Mouse (Mus musculus): ENCODE results near the gene Depdc7. TPM values are rescaled to one million over a fixed set of nuclear protein-coding genes. Genes with fewer than 3 reads are reported as not detected.

The Depdc7 gene
- polyA plus RNA-seq, 1 experiment from 2014 or later: 5.1 TPM

DNA sequence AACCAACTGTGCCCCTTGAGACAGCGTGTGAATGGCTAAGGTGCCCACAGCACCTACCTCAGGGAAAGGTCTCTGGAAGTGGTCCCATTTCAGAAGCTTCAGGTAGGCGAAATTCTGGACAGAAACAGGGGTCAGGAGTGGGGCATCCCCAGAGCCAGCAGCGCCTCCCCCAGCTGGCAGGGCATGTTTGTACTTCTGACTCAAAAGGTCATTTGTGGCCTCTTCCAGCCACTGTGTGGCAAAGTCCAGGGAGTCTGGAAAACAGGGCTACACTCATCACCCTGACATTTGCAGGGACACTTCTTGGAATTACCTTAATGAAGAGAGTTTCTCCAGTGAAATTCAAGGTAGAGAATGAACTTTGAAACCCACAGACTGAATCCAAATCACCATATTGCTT lies 54.4 kb downstream of the Depdc7 start:
- no peak for ATAC-seq
- WGBS: 82% methylated on average over 3 of the region's 3 CpGs

GRCm38 (mm10) chr2:104687261-104687660 lies 55.4 kb downstream of the Depdc7 start:
- WGBS: 69% methylated on average over 3 of the region's 3 CpGs
- Histone ChIP-seq H3K27ac (no peak overlapping the region), H3K27me3 (no peaks in the 10 kb centered on the region), H3K9ac (no peak overlapping the region), H3K4me3 (no peak overlapping the region), H3K9me3 (replicated peaks) (no peaks in the 10 kb centered on the region), H3K4me1 (0 out of 2 replicates have a peak, but pooled peaks cover 3% of the 10 kb centered on the region), H3K36me3 (ENCODE audit: poor library complexity, severe bottlenecking) (peaks cover 27% of the 10 kb centered on the region), H3K4me2 (no peak overlapping the region)
- no peak for ATAC-seq

More for the DNA sequence above, 54.4 kb downstream of the Depdc7 start:
- Histone ChIP-seq H3K27me3 (no peaks in the 10 kb centered on the region), H3K27ac (no peak overlapping the region), H3K9ac (no peak overlapping the region), H3K4me2 (no peak overlapping the region), H3K4me1 (0 out of 2 replicates have a peak, but pooled peaks cover 3% of the 10 kb centered on the region), H3K9me3 (replicated peaks) (no peaks in the 10 kb centered on the region), H3K4me3 (no peak overlapping the region), H3K36me3 (ENCODE audit: poor library complexity, severe bottlenecking) (peaks cover 19% of the 10 kb centered on the region)

GRCm38 (mm10) chr2:104685418-104685817 lies 57.3 kb downstream of the Depdc7 start:
- 8% methylated on average over 13 of the region's 13 CpGs for WGBS
- Histone ChIP-seq H3K27ac (no peak overlapping the region), H3K4me1 (0 out of 2 replicates have a peak, but pooled peaks cover 3% of the 10 kb centered on the region), H3K9me3 (replicated peaks) (no peaks in the 10 kb centered on the region), H3K27me3 (no peaks in the 10 kb centered on the region), H3K9ac (no peak overlapping the region), H3K36me3 (ENCODE audit: poor library complexity, severe bottlenecking) (peaks cover 45% of the 10 kb centered on the region), H3K4me2 (no peak overlapping the region), H3K4me3 (no peak overlapping the region)
- peak; percentile 95 for ATAC-seq

- no peak for ATAC-seq
- 92% methylated on average over 4 of the region's 4 CpGs for WGBS
These were observed 57.9 kb downstream of the Depdc7 start for GRCm38 (mm10) chr2:104684771-104685170.

GRCm38 (mm10) chr2:104677326-104677725 lies 65.4 kb downstream of the Depdc7 start:
- WGBS: 91% methylated on average over 3 of the region's 3 CpGs
- H3K27ac ChIP-seq: no peak overlapping the region
- no peak for ATAC-seq

More at GRCm38 (mm10) chr2:104684771-104685170, 57.9 kb downstream of the Depdc7 start:
- Histone ChIP-seq H3K36me3 (ENCODE audit: poor library complexity, severe bottlenecking) (peaks cover 51% of the 10 kb centered on the region), H3K9ac (no peak overlapping the region), H3K4me3 (no peak overlapping the region), H3K27ac (no peak overlapping the region), H3K9me3 (replicated peaks) (no peaks in the 10 kb centered on the region), H3K4me2 (no peak overlapping the region), H3K4me1 (0 out of 2 replicates have a peak, but pooled peaks cover 3% of the 10 kb centered on the region), H3K27me3 (no peaks in the 10 kb centered on the region)

More at GRCm38 (mm10) chr2:104677326-104677725, 65.4 kb downstream of the Depdc7 start:
- H3K36me3 ChIP-seq (ENCODE audit: poor library complexity, severe bottlenecking): peaks cover 44% of the 10 kb centered on the region
- no peaks in the 10 kb centered on the region for H3K27me3 ChIP-seq
- no peaks in the 10 kb centered on the region for H3K4me1 ChIP-seq
- H3K9me3 ChIP-seq (replicated peaks): no peaks in the 10 kb centered on the region
- no peak overlapping the region for H3K9ac ChIP-seq
- no peak overlapping the region for H3K4me3 ChIP-seq
- H3K4me2 ChIP-seq: no peak overlapping the region

Other genes starting within 250 kb of the Depdc7 start
- gene Hipk3, start 248.4 kb downstream of the Depdc7 start, polyA plus RNA-seq (2015; fragmentation: Nextera tagmentation; extraction: Ambion mirVana): 4.4 and 4.9 TPM in 2 replicates
- 117 and 118 TPM in 2 replicates for gene Cstf3, start 152.4 kb downstream of the Depdc7 start, polyA plus RNA-seq (2015; fragmentation: Nextera tagmentation; extraction: Ambion mirVana)
- gene Tcp11l1, start 30.7 kb downstream of the Depdc7 start, polyA plus RNA-seq (2015; fragmentation: Nextera tagmentation; extraction: Ambion mirVana): 66.0 and 66.1 TPM in 2 replicates
- gene Pin1rt1, start 26.5 kb downstream of the Depdc7 start, polyA plus RNA-seq (2015; fragmentation: Nextera tagmentation; extraction: Ambion mirVana): not detected in 2 replicates
- 12.6 and 12.7 TPM in 2 replicates for gene Qser1, start 73.9 kb upstream of the Depdc7 start, polyA plus RNA-seq (2015; fragmentation: Nextera tagmentation; extraction: Ambion mirVana)
- 0.45 and 0.52 TPM in 2 replicates for gene Prrg4, start 107.0 kb upstream of the Depdc7 start, polyA plus RNA-seq (2015; fragmentation: Nextera tagmentation; extraction: Ambion mirVana)
- gene Ccdc73, start 124.9 kb upstream of the Depdc7 start, polyA plus RNA-seq (2015; fragmentation: Nextera tagmentation; extraction: Ambion mirVana): 9.3 and 10.0 TPM in 2 replicates

Data from forebrain, embryonic 13.5 days (tissue).